Mouse (Mus musculus) MEL (cell line): ENCODE results near the gene Pstpip1. TPM values are rescaled to one million over a fixed set of nuclear protein-coding genes. Genes with fewer than 3 reads are reported as not detected.

Experiments used
- DNase-seq: peaks from one replicate; pipeline ENCODE4 v3.0.0; 2011; ENCODE audit warnings: low read depth, low spot score
- H3K27ac ChIP-seq: 2 replicates; pipeline ENCODE4 v1.5.1; 2012; ENCODE audit warnings: low read depth, mild to moderate bottlenecking, control low read depth, low read length, moderate library complexity; ENCODE audit not compliant: control insufficient read depth
- H3K27me3 ChIP-seq, 2 experiments: fragments of 150-350 bp in 1 of 2; sonication (generic) in 1 of 2; 2 replicates each; pipeline ENCODE4 v1.6.1; 2012; ENCODE audit warnings: low read length in 2 of 2, mild to moderate bottlenecking in 2 of 2, improper control_type of control experiment in 1 of 2, moderate library complexity in 1 of 2; ENCODE audit not compliant: insufficient read depth in 2 of 2, control insufficient read depth in 1 of 2
- H3K36me3 ChIP-seq, 2 experiments: 2 replicates each; pipeline ENCODE4 v1.6.1; 2012 to 2014; ENCODE audit warnings: low read length in 2 of 2, improper control_type of control experiment in 1 of 2, inconsistent platforms in 1 of 2, mild to moderate bottlenecking in 1 of 2; ENCODE audit not compliant: insufficient read depth in 2 of 2, control insufficient read depth in 1 of 2
- H3K4me1 ChIP-seq, 2 experiments: fragments of 150-350 bp in 1 of 2; sonication (generic) in 1 of 2; 2 replicates each; pipeline ENCODE4 v1.6.1; 2012; ENCODE audit warnings: low read length in 2 of 2, improper control_type of control experiment in 1 of 2, mild to moderate bottlenecking in 1 of 2; ENCODE audit not compliant: insufficient read depth in 2 of 2, control insufficient read depth in 1 of 2
- H3K4me3 ChIP-seq, 2 experiments: fragments of 150-350 bp in 1 of 2; sonication (generic) in 1 of 2; 2 replicates each; pipeline ENCODE4 v1.5.1; 2012; ENCODE audit warnings: low read depth in 2 of 2, low read length in 2 of 2, mild to moderate bottlenecking in 2 of 2, moderate library complexity in 2 of 2, control low read depth in 1 of 2, improper control_type of control experiment in 1 of 2; ENCODE audit not compliant: control insufficient read depth in 1 of 2, insufficient read depth in 1 of 2
- H3K79me2 ChIP-seq: 2 replicates; pipeline ENCODE4 v1.6.1; 2012; ENCODE audit warnings: mild to moderate bottlenecking, low read length, moderate library complexity; ENCODE audit not compliant: control insufficient read depth, poor library complexity, insufficient read depth
- H3K9ac ChIP-seq: 2 replicates; pipeline ENCODE4 v1.6.1; 2012; ENCODE audit warnings: low read depth, mild to moderate bottlenecking, control low read depth, low read length, moderate library complexity; ENCODE audit not compliant: control insufficient read depth, poor library complexity, severe bottlenecking
- H3K9me3 ChIP-seq: fragments of 150-350 bp; sonication (generic); replicated peaks from 2 replicates; pipeline ENCODE4 v1.6.1; 2012; ENCODE audit warnings: mild to moderate bottlenecking, low read length, improper control_type of control experiment, moderate library complexity; ENCODE audit not compliant: insufficient read depth
- BHLHE40 ChIP-seq: IDR thresholded peaks from 2 replicates; pipeline ENCODE4 v1.6.1; 2012; ENCODE audit warnings: low read depth, mild to moderate bottlenecking, inconsistent platforms, low read length, improper control_type of control experiment, borderline replicate concordance
- CHD1 ChIP-seq: IDR thresholded peaks from 2 replicates; pipeline ENCODE4 v1.6.1; 2012; ENCODE audit warnings: low read depth, mild to moderate bottlenecking, inconsistent platforms, low read length, improper control_type of control experiment
- CHD2 ChIP-seq: IDR thresholded peaks from 2 replicates; pipeline ENCODE4 v1.6.1; 2011; ENCODE audit warnings: low read length, improper control_type of control experiment
- CTCF ChIP-seq, 3 experiments: IDR thresholded peaks in 2 of 3; conservative IDR thresholded peaks in 1 of 3; 2 replicates each; pipeline ENCODE4 v1.5.1; 2011 to 2012; ENCODE audit warnings: low read length in 3 of 3, low read depth in 2 of 3, mild to moderate bottlenecking in 2 of 3, improper control_type of control experiment in 1 of 3, inconsistent platforms in 1 of 3, mixed read lengths in 1 of 3, moderate library complexity in 1 of 3; ENCODE audit not compliant: control insufficient read depth in 1 of 3, insufficient read depth in 1 of 3, poor library complexity in 1 of 3, severe bottlenecking in 1 of 3
- HCFC1 ChIP-seq: IDR thresholded peaks from 2 replicates; pipeline ENCODE4 v1.6.1; 2012; ENCODE audit warnings: low read depth, mild to moderate bottlenecking, inconsistent platforms, low read length, improper control_type of control experiment, moderate library complexity
- KAT2A ChIP-seq: conservative IDR thresholded peaks from 2 replicates; pipeline ENCODE4 v1.6.1; 2012; ENCODE audit warnings: low read depth, low read length, improper control_type of control experiment, inconsistent platforms
- MAZ ChIP-seq: IDR thresholded peaks from 2 replicates; pipeline ENCODE4 v1.6.1; 2012; ENCODE audit warnings: low read depth, mild to moderate bottlenecking, inconsistent platforms, low read length, improper control_type of control experiment
- MEF2A ChIP-seq: IDR thresholded peaks from 2 replicates; pipeline ENCODE4 v1.6.1; 2014; ENCODE audit warnings: low read depth, mild to moderate bottlenecking, inconsistent platforms, low read length, improper control_type of control experiment; ENCODE audit not compliant: poor library complexity, insufficient replicate concordance, severe bottlenecking; ENCODE audit errors: extremely low read depth
- MYB ChIP-seq: IDR thresholded peaks from 2 replicates; pipeline ENCODE4 v1.6.1; 2011; ENCODE audit warnings: mild to moderate bottlenecking, low read depth, low read length, improper control_type of control experiment
- MYC ChIP-seq: IDR thresholded peaks from 2 replicates; pipeline ENCODE4 v1.6.1; 2011; ENCODE audit warnings: low read depth, mild to moderate bottlenecking, low read length, improper control_type of control experiment, moderate library complexity
- NELFE ChIP-seq: IDR thresholded peaks from 2 replicates; pipeline ENCODE4 v1.6.1; 2011; ENCODE audit warnings: low read depth, low read length, improper control_type of control experiment
- NRF1 ChIP-seq: IDR thresholded peaks from 2 replicates; pipeline ENCODE4 v1.6.1; 2014; ENCODE audit warnings: low read depth, mild to moderate bottlenecking, inconsistent platforms, low read length, improper control_type of control experiment, moderate library complexity; ENCODE audit not compliant: poor library complexity, insufficient read depth, severe bottlenecking
- POLR2A ChIP-seq, 2 experiments: IDR thresholded peaks; 2 replicates each; pipeline ENCODE4 v1.6.1; 2011 to 2012; ENCODE audit warnings: low read length in 2 of 2, mild to moderate bottlenecking in 2 of 2, control low read depth in 1 of 2, improper control_type of control experiment in 1 of 2, low read depth in 1 of 2, moderate library complexity in 1 of 2; ENCODE audit not compliant: control insufficient read depth in 1 of 2, insufficient read depth in 1 of 2, poor library complexity in 1 of 2
- RAD21 ChIP-seq: IDR thresholded peaks from 2 replicates; pipeline ENCODE4 v1.6.1; 2011; ENCODE audit warnings: mild to moderate bottlenecking, low read depth, low read length, improper control_type of control experiment
- RCOR1 ChIP-seq: IDR thresholded peaks from 2 replicates; pipeline ENCODE4 v1.6.1; 2012; ENCODE audit warnings: low read depth, mild to moderate bottlenecking, inconsistent platforms, low read length, improper control_type of control experiment
- SIN3A ChIP-seq: IDR thresholded peaks from 2 replicates; pipeline ENCODE4 v1.6.1; 2012; ENCODE audit warnings: low read length, improper control_type of control experiment, inconsistent platforms
- SMC3 ChIP-seq: IDR thresholded peaks from 2 replicates; pipeline ENCODE4 v1.6.1; 2011; ENCODE audit warnings: low read depth, low read length, improper control_type of control experiment
- TAL1 ChIP-seq: IDR thresholded peaks from 2 replicates; pipeline ENCODE4 v1.6.1; 2012; ENCODE audit warnings: mild to moderate bottlenecking, inconsistent platforms, low read length, moderate library complexity, mixed read lengths
- TBP ChIP-seq: IDR thresholded peaks from 2 replicates; pipeline ENCODE4 v1.8.0; 2011; ENCODE audit warnings: low read depth, low read length, improper control_type of control experiment
- TCF12 ChIP-seq: IDR thresholded peaks from 2 replicates; pipeline ENCODE4 v1.6.1; 2014; ENCODE audit warnings: low read depth, mild to moderate bottlenecking, inconsistent platforms, low read length, improper control_type of control experiment, moderate library complexity
- UBTF ChIP-seq: IDR thresholded peaks from 2 replicates; pipeline ENCODE4 v1.6.1; 2012; ENCODE audit warnings: low read depth, mild to moderate bottlenecking, inconsistent platforms, low read length, improper control_type of control experiment, moderate library complexity, borderline replicate concordance; ENCODE audit not compliant: insufficient read depth
- USF1 ChIP-seq: IDR thresholded peaks from 2 replicates; pipeline ENCODE4 v1.6.1; 2014; ENCODE audit warnings: low read depth, mild to moderate bottlenecking, inconsistent platforms, low read length, improper control_type of control experiment, moderate library complexity
- ZKSCAN1 ChIP-seq: IDR thresholded peaks from 2 replicates; pipeline ENCODE4 v1.6.1; 2012; ENCODE audit warnings: low read depth, mild to moderate bottlenecking, inconsistent platforms, low read length, improper control_type of control experiment, moderate library complexity
- ZNF384 ChIP-seq: IDR thresholded peaks from 2 replicates; pipeline ENCODE4 v1.6.1; 2012; ENCODE audit warnings: low read depth, mild to moderate bottlenecking, inconsistent platforms, low read length, improper control_type of control experiment
- polyA plus RNA-seq, 2 experiments: library from polyadenylated mRNA; stranded (reverse) in 1 of 2; unstranded in 1 of 2; fragments of >175 nt in 1 of 2; fragments of >200 nt in 1 of 2; gene quantifications; 2 replicates each; pipeline versions ENCODE4 v1.2.1 to v1.2.4; 2012; ENCODE audit warnings: low replicate concordance in 2 of 2, low read depth in 1 of 2; ENCODE audit not compliant: insufficient read length in 2 of 2, insufficient read depth in 1 of 2, missing spikeins in 1 of 2
- total RNA-seq: library from RNA; depleted of rRNA; stranded (reverse); fragments of 300-350 nt; gene quantifications from 2 replicates; pipeline ENCODE4 v1.2.3, GENCODE M21; 2012

Gene Pstpip1
- total and polyA plus RNA-seq, 3 experiments, result 0.04 to 0.22 TPM; not detected in 1

DNA sequence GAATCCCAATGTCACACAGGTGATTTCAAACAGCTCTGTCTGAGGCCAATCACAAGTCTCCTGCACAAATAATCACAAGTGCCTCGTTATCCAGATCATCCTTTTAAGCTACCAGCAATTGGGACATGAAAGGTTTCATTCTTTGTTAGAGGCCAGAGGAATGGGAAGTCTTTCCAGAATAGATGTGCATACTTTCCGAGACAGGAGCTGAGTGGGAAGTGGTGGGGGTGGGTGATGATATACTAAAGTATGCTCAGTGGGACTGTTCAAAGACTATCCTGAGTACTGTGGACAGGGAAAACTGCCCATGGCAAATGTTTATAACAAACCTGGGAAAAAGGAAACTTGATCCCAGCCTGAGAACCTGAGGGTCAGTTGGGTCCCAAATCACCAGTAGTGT is 69.7 kb downstream of the Pstpip1 start:
- no peak overlapping the region for H3K27ac ChIP-seq
- H3K27me3 ChIP-seq, result no peaks in the 10 kb centered on the region
- H3K4me3 ChIP-seq, result peak overlapping the region in 1 of 2 experiments; percentile 63; a peak in 2 of 4 replicates
- TF ChIP-seq USF1 (no peak), SMC3 (no peak), MYC (no peak), MAZ (no peak), TBP (no peak), ZNF384 (no peak), RAD21 (no peak), BHLHE40 (no peak), POLR2A (IDR thresholded peaks at IDR 0.05; ENCODE audit: control insufficient read depth in 1 of 2, insufficient read depth in 1 of 2, low read depth in 1 of 2, low read length in 2 of 2, poor library complexity in 1 of 2) (no peak), HCFC1 (no peak), CHD2 (no peak), TCF12 (no peak), MYB (no peak), RCOR1 (no peak), TAL1 (no peak), MEF2A (no peak), KAT2A (no peak), ZKSCAN1 (no peak)
- peak overlapping the region; percentile 6 for H3K9ac ChIP-seq
- H3K4me1 ChIP-seq, result peaks cover 5 to 7% of the 10 kb centered on the region in 2 experiments
- DNase-seq, result no peak
- peaks cover 19% of the 10 kb centered on the region for H3K79me2 ChIP-seq
- H3K36me3 ChIP-seq, result peaks cover 0 to 8% of the 10 kb centered on the region in 2 experiments; a peak in 2 of 4 replicates
- H3K9me3 ChIP-seq, result no peaks in the 10 kb centered on the region

GRCm38 (mm10) chr9:56160341-56161141 is 70.8 kb downstream of the Pstpip1 start:
- 0 out of 2 replicates have a peak, but pooled peaks have one; percentile 28 for TF ChIP-seq NRF1
- peak; percentile 63; the same call in 1 of the 2 replicates for TF ChIP-seq SIN3A
- no peak for TF ChIP-seq MEF2A
- peak; percentile 52 for TF ChIP-seq NELFE
- TF ChIP-seq HCFC1, result peak; percentile 58; the same call in 1 of the 2 replicates
- peak; percentile 60; the same call in 1 of the 2 replicates for TF ChIP-seq UBTF
- TF ChIP-seq POLR2A (IDR thresholded peaks at IDR 0.05; ENCODE audit: control insufficient read depth in 1 of 2, insufficient read depth in 1 of 2, low read depth in 1 of 2, low read length in 2 of 2, poor library complexity in 1 of 2), result peak; percentile 62 to 67; a peak in 3 of 4 replicates
- peak; percentile 28; the same call in 1 of the 2 replicates for TF ChIP-seq TCF12
- 0 out of 2 replicates have a peak, but pooled peaks have one; percentile 54 for TF ChIP-seq CHD1
- peak; percentile 17; the same call in 1 of the 2 replicates for TF ChIP-seq MAZ
- no peak for TF ChIP-seq CTCF (IDR thresholded peaks at IDR 0.05 in 2 of 3, conservative IDR thresholded peaks at IDR 0.05 in 1 of 3; ENCODE audit: control insufficient read depth in 1 of 3, insufficient read depth in 1 of 3, low read depth in 2 of 3, low read length in 3 of 3, poor library complexity in 1 of 3, severe bottlenecking in 1 of 3)
- TF ChIP-seq SMC3, result no peak
- TF ChIP-seq, all 39 proteins: peak for 9
- H3K9ac ChIP-seq, result peak overlapping the region; percentile 92
- peak; percentile 90 for DNase-seq
- no peaks in the 10 kb centered on the region for H3K27me3 ChIP-seq
- H3K4me1 ChIP-seq, result peaks cover 5 to 8% of the 10 kb centered on the region in 2 experiments
- H3K79me2 ChIP-seq, result peaks cover 19% of the 10 kb centered on the region
- no peak overlapping the region for H3K27ac ChIP-seq
- H3K9me3 ChIP-seq, result no peaks in the 10 kb centered on the region
- H3K4me3 ChIP-seq, result peak overlapping the region; percentile 63 to 96
- H3K36me3 ChIP-seq, result peaks cover 0 to 8% of the 10 kb centered on the region in 2 experiments; a peak in 2 of 4 replicates
